Mouse (Mus musculus): ENCODE data around the gene H2-T3.
"Not testable (repeated sequence)": the region's sequence is repeated elsewhere in the genome, so short reads cannot be mapped to it uniquely, and the experiment has no call there.

H2-T3 gene

DNA sequence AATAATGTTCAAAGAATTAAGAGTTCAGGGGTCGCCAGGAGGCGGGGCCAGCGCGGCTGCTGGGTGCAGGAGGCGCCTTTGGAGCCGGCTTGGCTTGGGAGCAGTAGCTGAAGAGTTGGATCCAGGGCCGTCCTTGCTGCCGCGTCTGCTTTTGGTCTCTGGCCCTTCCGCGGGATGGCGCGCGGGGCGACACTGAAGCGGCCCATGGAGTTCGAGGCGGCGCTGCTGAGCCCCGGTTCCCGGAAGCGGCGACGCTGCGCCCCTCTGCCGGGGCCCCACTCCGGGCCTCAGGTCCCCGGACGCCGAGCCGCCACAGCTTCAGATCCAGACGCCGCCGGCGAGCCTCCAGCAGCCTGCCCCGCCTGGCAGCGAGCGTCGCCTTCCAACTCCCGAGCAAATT is 11.1 kb downstream of the H2-T3 start:
- not testable (repeated sequence) for DNase-seq (ENCODE audit: low spot score)

DNA sequence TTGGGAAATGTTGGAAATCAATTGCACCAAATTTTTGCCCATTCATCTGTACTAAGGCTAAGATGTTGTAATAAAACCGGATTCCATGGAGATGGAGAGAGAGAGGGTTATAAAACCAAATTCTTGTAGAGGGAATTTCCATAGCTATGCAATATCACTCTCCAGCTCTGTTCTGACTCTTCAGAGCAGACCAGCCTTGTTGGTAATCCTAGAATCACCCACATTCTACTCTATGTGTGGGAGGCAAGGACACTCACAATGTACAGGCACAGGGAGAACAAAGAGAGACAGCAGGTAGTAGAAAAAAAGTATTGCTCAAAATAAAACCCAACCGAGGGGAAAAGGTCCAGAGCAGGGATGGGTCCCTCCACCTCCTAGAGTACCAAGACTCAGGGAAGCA is 14.0 kb downstream of the H2-T3 start:
- DNase-seq (ENCODE audit: low spot score): not testable (repeated sequence)

DNA sequence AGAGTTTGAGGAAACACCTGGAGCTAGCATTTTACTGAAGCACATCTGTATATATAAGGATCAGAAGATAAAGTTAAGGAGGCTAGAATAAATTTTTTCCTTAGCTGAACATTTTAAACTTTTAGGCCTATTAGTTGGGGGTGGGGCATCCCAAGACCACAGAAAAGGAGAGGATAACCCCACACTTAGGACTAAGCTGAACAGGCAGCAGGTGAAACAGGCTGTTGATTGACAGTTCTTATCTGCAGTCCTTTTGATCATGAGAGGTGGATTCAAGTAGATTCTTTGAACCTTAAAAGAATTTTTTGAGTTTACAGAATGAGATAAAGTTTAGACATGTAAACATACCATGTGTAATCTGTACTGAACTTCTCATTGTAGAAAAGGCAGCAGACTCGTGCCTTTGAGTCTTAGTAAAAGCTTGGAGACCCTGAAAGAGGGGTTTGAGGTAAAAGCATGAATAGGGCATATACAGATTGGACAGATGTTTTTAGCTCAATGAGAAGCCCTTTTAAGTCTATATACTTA is 19.7 kb downstream of the H2-T3 start:
- DNase-seq (ENCODE audit: low spot score): no peak

DNA sequence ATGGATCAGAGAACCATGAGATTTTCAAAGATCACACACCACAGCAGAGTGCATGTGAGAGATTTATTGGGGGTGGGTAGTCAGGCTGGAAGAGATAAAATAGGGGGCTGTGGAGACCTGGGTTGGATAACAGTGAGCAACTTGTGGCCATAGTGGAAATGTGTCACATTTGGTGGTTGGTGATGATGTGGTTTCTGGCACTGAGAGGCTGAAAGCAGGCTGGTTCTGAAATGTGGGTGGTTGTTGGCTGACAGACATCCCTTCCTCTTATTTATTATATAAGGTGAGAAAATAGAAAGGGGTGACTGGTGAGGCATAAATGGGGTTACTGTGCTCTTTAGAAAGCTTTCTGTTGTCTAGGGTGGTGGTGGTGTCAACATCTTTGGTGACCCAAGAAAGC is 20.3 kb downstream of the H2-T3 start:
- no peak for DNase-seq (ENCODE audit: low spot score)

DNA sequence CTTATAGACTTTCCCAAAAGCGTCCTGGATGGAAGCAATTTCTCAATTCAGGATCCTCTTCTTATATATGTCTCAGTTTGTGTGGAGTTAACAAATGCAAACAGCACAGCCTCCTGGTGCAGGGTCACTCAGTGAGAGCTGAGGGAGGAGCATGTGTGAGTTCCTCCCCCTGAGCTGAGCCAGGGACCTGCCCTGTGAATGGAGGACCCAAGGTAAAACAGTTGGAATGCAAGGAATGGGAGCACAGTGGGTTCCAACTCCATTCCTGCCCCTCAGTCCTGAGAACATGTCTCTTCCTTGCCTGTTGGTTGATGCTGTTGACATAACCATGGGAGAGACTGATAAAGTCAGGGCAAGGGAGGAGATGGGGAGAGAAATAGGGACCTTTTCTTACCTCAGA is 21.0 kb downstream of the H2-T3 start:
- DNase-seq (ENCODE audit: low spot score): not testable (repeated sequence)

DNA sequence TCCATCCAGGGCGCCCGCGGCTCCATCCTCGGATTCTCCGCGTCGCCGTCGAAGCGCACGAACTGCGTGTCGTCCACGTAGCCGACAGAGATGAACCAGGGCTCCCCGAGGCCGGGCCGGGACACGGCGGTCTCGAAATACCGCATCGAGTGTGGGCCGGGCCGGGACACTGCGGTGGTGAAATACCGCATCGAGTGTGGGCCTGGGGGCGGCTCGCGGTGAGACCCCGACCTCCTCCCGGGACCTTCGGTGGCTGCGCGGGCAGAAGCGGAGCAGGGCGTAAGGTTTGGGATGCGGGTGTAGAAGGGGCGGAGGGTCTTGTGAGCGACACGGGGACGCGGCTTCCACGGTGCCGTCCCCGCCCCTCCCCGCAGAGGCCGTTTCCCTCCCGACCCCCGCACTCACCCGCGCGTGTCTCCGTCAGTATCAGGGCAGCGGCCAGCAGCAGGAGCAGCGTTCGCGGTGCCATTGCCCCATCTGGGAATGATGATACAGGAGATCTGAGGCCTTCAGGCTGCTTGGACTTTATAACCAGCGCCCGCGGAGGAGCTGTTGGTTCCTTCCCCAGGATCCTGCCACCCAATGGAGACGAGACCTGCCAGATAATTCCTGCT is 21.9 kb downstream of the H2-T3 start, which contains the start of gene Gm8909:
TSS of gene Gm8909 (minus strand) at position 499 of the 614 bp plus-strand sequence.
- DNase-seq (ENCODE audit: low spot score): no peak

DNA sequence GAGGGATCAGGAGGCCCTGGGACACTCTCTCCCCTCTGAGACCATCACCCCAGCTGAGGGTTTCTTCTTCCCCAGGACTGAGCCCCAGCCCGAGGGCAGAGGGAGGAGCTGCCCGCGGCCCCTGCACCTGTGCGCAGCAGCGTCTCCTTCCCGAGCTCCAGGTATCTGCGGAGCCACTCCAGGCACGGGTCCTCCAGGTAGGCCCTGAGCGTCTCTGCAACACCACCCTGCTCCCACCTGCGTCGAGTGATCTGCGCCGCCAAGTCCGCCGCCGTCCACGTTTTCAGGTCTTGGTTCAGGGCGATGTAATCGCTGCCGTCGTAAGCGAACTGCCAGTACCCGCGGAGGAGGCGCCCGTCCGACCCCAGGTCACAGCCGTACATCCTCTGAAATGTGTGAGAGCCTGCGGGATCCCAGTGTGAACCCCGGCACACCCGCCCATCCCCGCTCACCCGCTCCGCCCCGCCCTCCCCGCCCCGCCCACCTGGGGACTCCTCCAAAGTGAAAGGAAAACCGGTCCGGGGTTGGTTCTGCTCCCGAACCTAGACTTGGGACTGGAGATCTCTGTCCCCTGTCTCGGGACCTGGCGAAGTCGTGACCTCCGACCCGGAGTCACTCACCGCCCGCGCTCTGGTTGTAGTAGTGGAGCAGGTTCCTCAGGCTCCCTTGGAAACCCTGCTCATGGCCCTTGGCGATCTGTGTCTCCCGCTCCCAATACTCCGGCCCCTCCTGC is 22.6 kb downstream of the H2-T3 start:
- no peak for DNase-seq (ENCODE audit: low spot score)

DNA sequence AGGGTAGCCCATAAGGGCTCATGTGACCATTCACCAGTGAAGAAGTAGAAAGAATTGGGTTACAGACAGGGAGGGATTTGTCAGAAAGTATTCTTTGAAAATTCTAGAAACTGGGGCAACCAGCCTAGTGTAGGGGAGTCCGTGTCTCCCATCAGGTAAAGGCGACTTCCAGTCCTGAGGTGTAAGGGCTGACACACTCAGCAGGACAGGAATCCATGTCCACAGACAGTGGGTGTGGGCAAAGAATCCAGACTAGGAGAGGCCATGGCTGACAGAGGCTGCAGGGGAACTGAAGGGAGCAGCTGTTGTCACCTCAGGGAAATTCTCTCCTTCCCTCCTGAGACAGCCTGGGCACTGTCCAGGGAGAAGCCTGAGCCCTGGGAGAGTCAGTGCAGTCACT is 23.2 kb downstream of the H2-T3 start:
- not testable (repeated sequence) for DNase-seq (ENCODE audit: low spot score)

DNA sequence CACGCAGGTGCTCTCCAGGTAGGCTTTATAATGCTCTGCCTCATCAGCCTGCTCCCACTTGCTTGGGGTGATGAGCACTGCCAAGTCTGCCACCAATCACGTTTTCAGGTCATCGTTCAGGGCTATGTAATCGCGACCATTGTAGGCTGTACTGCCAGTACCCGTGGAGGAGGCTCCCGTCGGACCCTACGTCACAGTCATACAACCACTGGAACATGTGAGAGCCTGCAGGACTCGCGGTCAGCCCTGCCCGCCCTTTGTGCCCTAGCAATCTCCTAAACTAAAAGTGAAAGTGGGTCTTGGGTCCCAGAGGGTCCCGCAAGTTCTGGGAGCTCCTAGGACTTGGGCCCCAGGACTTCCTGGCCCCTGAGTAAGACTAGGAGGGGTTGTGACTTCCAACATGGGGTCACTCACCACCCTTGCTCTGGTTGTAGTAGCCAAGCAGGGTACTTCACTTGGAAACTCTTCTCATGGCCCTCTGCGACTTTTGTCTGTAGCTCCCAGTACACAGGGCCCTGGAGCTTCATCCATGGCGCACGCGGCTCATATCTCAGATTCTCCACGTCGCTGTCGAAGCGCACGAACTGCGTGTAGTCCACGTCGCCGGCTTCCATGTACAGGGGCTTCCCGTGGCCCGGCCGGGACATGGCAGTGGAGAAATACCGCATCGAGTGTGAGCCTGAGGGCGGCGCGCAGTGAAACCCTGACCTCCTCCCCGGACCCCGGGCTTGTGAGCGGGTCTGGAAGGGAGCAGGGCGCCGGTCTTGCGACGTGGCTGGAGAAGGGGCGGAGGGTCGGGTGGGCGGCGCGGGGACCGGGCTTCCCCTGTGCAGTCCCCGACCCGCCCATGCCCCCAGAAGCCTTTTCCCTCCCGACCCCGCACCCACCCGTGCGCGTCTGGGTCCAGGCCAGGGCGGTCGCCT is 28.7 kb downstream of the H2-T3 start:
- no peak for DNase-seq (ENCODE audit: low spot score)

DNA sequence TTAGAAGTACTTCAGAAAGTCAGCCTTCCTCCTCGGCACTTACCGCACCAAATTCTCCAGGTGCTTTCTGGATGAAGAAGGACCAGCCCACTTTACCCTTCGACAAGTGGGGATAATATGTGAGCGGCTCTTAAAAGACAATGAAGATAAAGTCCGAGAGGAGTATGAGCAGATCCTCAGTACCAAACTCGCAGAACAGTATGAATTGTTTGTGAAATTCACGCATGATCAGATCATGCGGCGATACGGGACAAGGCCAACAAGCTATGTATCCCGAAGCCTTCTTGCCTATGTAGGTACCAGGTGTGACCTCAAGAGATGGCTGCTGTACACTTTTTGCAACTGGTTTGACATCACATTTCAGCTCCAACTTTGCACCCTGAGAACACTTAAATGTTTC is 31.8 kb downstream of the H2-T3 start:
- DNase-seq (ENCODE audit: low spot score): not testable (repeated sequence)

DNA sequence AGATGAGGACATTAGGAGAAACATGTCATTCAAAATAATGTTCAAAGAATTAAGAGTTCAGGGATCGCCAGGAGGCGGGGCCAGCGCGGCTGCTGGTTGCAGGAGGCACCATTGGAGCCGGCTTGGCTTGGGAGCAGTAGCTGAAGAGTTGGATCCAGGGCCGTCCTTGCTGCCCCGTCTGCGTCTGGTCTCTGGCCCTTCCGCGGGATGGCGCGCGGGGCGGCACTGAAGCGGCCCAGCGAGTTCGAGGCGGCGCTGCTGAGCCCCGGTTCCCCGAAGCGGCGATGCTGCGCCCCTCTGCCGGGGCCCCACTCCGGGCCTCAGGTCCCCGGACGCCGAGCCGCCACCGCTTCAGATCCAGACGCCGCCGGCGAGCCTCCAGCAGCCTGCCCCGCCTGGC is 32.3 kb downstream of the H2-T3 start:
- not testable (repeated sequence) for DNase-seq (ENCODE audit: low spot score)

DNA sequence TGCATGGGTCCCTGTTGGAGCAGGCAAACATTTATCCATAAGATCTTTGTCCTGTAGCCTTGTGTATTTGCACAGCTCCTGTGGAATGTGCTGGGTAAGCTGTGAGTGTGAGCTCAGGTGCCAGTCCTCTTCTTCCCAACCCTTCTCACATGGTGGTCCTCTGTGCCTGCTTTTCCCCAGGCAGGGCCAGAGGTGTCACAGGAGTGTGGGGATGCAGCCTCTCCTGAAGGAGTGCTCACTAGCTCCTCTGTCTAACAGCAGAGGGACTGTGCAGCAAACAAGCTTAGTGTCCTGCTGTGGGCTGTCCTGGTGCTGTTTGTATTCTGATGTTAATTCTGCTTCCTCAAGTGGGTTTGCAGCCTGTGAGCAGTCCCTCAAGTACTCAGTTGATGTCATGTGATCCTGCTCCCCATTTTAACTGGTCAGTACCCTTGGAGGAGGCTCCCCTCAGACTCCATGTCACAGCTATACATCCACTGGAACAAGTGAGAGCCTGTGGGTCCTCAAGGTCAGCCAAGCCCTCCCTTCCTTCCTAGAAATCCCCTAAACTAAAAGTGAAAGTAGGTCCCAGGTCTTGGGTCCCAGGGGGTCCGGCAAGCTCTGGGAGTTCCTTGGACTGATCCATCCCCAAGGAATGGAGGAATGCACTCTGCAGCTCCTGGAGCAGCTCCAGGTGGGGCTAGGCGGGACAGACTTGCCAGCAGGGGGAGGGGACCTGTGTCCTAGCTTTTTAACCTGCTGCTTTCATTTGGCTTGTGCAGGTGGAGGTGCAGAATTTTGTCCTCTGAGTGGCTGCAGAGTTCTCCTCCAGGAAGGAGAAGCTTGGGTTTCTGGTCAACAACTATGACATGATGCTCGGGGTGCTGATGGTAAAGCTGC is 35.6 kb downstream of the H2-T3 start:
- DNase-seq (ENCODE audit: low spot score): no peak

DNA sequence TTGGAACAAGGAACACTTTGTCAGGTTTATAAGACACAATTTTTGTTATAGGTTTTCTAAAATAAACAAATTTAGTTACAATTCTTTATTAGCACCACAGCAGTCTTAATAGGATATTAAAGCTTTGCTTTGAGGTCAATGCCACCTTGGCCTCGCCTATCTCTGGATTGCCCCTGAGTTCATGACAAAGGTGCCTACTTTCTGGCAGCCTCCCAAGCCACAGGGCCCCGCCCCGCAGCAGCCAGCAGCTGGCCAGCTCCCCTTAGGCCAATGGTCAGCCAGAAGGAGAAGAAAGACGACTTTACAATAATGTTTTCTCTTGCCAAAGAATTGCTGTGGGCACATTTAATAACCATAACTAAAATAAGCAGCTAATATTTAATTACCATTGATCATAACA is 38.9 kb downstream of the H2-T3 start:
- DNase-seq (ENCODE audit: low spot score): not testable (repeated sequence)

DNA sequence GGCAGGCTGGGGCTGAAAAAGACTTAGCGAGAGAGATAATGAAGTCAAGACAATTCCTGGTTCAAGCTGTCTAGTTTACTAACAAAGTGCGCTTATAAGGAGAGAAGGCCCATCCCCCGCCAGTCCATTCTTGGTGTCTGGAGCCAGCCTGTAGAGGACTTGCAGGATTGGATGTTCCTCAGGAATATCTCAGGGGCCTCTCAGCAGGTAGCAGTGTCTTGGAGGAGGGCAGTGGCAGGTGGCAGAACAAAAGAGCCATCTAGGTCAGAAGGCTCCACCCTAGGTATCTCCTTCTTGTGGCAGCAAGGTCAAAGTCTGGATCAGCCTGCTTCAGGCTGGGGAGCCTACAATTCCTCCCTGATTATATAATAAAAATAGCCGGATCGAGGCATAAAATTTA is 41.6 kb downstream of the H2-T3 start:
- DNase-seq (ENCODE audit: low spot score): not testable (repeated sequence)

DNA sequence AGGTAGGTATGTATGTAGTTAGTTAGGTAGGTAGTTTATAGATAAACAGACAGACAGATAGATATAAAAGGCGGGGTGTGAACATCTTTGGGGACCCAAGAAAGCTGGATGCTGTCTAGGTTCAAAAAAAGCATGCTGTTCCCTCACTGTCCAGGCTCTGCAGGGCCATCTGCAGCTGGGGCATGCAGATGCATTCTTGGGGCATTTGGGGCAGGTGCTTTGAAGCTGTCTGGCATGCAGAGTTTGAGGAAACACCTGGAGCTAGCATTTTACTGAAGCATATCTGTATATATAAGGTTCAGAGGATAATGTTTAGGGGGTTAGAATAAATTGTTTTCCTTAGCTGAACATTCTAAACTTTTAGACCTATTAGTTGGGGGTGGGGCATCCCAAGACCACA is 43.1 kb downstream of the H2-T3 start:
- not testable (repeated sequence) for DNase-seq (ENCODE audit: low spot score)

DNA sequence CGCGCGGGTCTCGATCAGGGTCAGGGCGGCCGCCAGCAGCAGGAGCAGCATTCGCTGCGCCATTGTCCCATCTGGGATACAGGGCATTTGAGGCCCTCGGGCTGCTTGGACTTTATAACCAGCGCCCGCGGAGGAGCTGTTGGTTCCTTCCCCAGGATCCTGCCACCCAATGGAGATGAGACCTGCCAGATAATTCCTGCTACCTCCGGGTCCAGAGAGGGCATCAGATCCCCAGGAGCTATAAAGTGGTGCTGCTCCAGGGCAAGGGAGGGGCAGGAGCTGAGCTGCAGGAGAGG is 44.3 kb downstream of the H2-T3 start:
- DNase-seq (ENCODE audit: low spot score): not testable (repeated sequence)

DNA sequence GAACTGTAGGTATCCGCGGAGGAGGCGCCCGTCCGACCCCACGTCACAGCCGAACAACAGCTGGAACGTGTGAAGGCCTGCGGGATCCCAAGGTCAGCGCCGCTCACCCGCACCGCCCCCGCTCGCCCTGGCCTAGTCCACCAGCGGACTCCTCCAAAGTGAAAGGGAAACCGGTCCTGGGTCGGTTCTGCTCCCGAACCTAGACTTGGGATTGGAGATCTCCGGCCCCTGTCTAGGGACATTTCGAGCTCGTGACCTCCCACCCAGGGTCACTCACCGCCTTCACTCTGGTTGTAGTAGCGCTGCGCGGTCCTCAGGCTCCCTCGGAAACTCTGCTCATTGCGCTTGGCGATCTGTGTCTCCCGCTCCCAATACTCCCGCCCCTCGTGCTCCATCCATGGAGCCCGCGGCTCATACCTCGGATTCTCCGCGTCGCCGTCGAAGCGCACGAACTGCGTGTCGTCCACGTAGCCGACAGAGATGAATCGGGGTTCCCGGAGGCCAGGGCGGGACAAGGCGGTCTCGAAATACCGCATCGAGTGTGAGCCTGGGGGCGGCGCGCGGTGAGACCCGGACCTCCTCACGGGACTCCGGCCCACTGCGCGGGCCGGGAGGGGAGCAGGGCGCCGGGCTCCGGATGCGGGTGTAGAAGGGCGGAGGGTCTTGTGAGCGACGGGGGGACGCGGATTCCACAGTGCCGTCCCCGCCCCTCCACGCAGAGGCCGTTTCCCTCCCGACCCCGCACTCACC is 44.8 kb downstream of the H2-T3 start:
- DNase-seq (ENCODE audit: low spot score): no peak

DNA sequence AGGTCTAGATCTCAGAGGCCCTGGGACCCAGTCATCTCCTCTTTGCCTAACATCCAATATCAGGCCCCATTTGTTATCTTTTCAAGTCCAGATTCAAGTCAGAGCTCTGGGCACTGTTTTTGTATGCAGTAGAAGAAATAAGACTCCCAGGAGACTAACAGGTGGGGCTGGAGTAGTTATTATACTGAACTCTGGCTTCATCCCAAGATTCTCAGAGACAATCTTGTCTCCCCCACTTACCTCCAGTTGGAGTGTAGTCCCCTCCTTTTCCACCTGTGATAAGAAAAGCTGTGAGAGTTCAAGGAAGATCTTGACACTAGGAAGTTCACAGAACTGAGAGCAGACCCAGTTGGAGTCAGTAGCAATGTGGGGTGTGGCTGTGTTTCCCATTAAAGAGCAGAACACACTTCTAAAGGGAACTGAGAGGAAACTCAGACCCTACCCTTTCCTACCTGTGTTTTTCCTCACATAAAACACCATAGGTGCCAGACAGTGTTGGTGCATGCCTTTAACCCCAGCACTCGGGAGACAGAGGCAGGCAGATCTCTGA is 53.7 kb downstream of the H2-T3 start:
- not testable (repeated sequence) for DNase-seq (ENCODE audit: low spot score)

Measured in urinary bladder, postnatal 10 days (tissue).